Mouse (Mus musculus) mouse trophoblast stem cell (cell line): Measurements from ENCODE around the gene Fignl2.

ENCODE experiments used
- in situ Hi-C, 2 experiments: fragments of 300-500 bp; cut with MseI, MboI; formaldehyde crosslinking; loops; 2 replicates in 1 of 2; 3 replicates in 1 of 2; pipeline ENCODE4 v1.15.1; 2025

Fignl2 gene

GRCm38 (mm10) chr15:101011352-101011751 lies 67.0 kb downstream of the Fignl2 start:
- in situ Hi-C loops: no loop called here

GRCm38 (mm10) chr15:101008386-101009010 lies 69.9 kb downstream of the Fignl2 start:
- in situ Hi-C loops: no loop called here

GRCm38 (mm10) chr15:101007236-101007635 lies 71.1 kb downstream of the Fignl2 start:
- in situ Hi-C loops: no loop called here

DNA sequence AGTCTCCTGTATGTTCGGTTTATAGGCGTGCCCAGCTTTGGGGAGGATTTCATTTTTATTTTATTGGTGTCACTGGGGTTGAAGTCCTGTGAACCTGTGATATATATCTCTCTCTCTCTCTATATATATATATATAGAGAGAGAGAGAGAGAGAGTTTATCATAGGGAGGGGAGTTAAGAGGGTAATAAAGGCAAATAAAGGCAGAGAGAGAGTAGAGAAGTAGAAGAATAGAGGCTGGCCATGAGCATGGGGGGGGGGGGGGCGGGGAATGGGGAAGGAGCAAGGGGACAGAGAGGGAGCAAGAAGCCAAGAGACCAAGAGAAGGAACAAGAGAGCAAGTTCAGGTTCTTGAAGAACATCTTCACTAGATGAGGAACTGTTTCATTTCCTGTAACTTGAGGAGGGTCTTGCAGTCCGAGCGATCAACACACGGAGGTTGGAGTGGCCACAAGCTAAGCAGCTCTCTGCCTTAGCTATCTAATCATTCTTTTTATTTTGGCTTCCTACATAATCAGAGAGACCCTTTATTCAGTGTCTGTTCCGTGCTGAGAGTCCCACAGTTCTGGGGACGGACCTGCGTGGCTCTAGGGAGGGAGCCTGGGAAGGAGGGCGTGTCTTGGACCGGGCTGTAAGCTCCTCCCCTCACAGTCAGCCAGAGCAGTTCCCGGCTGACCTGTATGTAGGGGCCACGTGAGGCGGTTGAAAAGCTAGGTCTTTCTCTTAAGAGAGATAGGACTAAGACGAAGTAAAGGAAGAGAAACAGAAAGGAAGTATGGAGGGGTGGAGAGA lies 71.9 kb downstream of the Fignl2 start:
- in situ Hi-C loops: no loop called here

DNA sequence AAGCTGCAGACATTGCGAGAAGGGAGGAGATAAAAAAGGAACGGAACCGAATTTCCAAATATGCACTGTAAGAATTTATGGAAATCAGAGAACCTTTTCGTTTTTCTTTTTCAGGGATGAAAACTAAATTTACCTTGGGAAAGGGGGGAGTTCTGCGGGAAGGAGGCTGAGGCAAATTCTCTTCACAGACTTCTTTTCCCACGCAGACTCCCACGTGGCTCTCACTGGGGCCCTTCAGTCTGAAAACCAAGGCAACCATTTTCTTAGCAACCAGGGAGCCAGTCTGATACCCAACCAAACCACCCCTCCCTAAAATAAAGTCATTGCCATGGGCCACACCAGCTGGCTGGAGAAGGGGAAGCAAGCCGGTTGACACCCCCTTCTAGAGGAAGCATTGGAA lies 72.7 kb downstream of the Fignl2 start:
- in situ Hi-C loops: no loop called here

DNA sequence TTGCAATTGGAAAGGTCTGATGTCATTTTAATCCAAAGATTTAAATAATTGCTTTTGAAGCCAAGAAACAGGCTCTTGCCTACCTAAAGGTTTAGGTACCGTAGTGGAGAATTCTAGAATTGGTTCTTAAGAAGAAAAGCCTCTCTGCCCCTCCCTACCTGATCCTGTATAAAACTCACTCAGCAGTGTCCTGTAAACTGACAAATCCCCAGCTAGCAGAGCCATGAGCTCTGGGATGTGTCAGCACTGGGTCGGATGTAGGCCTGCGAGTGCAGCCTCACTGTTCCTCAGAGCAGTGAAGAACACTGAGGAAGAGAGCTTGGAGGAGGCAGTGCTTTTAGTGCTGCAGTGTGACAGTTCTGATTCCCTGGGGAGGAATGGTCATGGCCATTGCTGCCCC lies 73.8 kb downstream of the Fignl2 start:
- in situ Hi-C loops: no loop called here

DNA sequence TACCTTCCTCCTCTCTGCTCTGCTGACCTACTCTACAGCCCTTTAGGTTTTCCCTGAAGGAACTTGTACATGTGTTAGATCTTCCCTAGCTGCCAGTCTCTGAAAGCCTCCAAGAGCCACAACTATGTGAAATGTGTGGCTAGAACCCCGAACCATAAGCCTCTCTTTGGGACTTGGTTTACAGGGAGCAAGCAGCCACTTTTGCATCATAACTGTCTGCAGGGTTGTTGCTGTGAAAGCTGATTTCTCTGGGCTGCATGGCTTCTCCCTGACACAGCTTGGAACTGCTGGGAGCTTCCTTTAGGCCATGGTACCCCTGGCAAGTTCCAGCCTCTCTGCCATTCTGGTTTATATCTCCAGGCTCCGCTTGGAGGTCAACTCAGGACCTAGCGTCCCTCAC lies 75.9 kb downstream of the Fignl2 start:
- in situ Hi-C loops: no loop called here

GRCm38 (mm10) chr15:101001685-101002084 lies 76.7 kb downstream of the Fignl2 start:
- in situ Hi-C loops: no loop called here
